Mouse (Mus musculus): ENCODE measurements around the gene Aldh1a1.

- TF ChIP-seq FOSL1 (IDR thresholded peaks at IDR 0.05; ENCODE audit: insufficient read depth, low read length, poor library complexity, severe bottlenecking), result no peak
- no peak for TF ChIP-seq CTCF (IDR thresholded peaks at IDR 0.05; ENCODE audit: control insufficient read depth, insufficient read depth, insufficient read length)
- no peak for TF ChIP-seq MAX (IDR thresholded peaks at IDR 0.05)
Measured at GRCm38 (mm10) chr19:20558069-20558468, 65.6 kb downstream of the Aldh1a1 start.

Measured in C2C12 (cell line).